Mouse (Mus musculus): Measurements from ENCODE around the gene Col4a3. TPM values are rescaled to one million over a fixed set of nuclear protein-coding genes. Genes with fewer than 3 reads are reported as not detected.

Col4a3 gene
- total RNA-seq, 2 experiments from 2014 or later = 0.77 to 1.2 TPM

DNA sequence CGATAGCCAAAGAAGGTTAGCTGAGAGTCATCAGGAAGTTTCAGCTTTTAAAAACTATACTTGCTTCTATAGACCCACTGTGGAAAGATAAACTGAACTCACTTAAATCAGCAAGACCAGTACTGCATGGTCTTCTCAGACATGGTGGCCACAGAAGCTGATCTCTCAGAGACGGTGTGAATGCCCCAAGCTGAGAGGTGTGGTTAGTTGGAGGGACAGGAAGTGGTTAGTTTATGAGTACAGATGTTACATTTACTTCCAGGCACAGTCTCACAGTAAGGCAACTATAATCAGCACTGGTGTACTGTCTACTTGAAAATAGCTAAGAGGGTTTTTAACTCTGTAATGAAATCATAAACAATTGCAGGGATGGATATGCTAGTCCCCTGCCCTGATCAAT is 75.5 kb downstream of the Col4a3 start:
- no peak for DNase-seq (ENCODE audit: low spot score in 2 of 2)

GRCm38 (mm10) chr1:82663522-82663921 is 76.8 kb downstream of the Col4a3 start:
- DNase-seq (ENCODE audit: low spot score in 2 of 2) = no peak

DNA sequence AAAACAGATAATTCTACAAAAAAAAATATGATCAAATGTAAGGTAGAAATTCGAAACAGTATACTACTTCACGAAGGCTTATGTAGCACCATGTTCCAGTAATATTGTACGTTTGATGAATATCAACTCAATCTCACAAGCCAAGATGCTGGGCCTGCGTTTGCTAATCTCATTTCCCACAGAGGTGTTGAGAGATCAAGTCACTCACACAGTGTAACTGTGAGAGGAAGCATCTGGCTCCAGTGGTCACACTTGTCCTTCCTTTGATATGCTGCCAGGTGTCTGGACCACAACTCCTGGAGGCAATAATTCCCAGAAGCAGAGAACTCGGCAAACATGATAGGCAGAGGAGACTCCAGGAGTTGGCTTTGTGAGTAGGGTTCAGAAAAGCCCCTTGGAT is 99.6 kb downstream of the Col4a3 start:
- no peak for DNase-seq (ENCODE audit: low spot score in 2 of 2)

DNA sequence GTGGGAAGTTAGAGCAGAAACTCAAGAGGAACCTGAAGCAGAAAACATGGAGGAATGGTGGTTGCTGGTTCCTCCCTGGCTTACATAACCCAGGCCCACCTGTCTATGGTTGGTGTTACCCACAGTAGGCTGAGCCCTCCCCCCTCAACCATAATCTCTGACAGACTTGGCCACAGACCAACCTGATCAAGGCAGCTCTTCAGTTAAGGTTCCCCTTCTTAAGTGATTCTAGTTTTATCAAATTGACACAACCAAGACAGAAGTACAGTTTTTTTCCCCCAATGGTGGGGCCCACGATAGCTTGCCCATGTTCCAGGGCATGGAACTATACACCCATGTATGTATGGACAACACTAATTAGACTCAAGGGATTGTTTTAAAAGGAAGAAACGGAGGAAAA is 100.1 kb downstream of the Col4a3 start:
- DNase-seq (ENCODE audit: low spot score in 2 of 2) = no peak

- no peak for DNase-seq (ENCODE audit: low spot score in 2 of 2)
These were observed 101.2 kb downstream of the Col4a3 start for GRCm38 (mm10) chr1:82687931-82688330.

GRCm38 (mm10) chr1:82695915-82696314 is 109.2 kb downstream of the Col4a3 start:
- DNase-seq (ENCODE audit: low spot score in 2 of 2) = no peak

GRCm38 (mm10) chr1:82717816-82718512 is 131.2 kb downstream of the Col4a3 start:
- no peak for DNase-seq (ENCODE audit: low spot score in 2 of 2)

DNA sequence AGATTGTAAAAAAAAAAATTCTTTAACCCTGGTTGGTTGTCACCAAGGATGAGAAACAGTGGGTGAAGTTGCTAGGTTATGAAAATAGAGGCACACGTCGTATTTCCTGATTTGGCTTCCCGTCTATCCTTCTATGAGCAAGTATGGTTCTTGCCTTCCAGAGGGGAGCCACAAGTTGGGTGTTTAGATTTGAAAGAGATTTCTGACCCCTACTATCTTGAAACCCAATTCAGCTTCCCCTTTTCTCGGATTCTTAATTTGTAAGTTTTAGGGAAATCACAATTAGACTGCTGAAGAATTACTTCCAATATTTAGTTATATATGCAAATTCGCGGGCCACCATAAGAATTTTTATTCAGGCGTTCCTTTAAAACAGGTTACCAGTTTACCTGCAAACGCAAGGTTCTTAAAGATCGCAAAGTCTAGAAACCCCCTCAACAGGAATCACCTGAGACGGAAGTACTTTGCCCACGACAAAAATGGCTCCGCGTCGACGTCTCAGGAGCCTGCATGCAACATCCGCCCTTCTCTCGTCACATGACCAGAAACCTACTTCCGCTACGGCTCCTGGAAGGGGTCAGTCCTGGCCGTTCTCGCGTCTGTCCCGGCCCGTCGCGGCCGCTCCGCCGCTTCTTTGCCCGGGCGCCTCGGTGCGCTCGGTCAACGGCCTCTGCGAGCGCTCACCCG is 137.8 kb downstream of the Col4a3 start, which contains the start of gene Mff:
TSS of gene Mff (plus strand) at position 552 of the 687 bp plus-strand sequence.
- DNase-seq (ENCODE audit: low spot score in 2 of 2) = peak; percentile 95 to 96

GRCm38 (mm10) chr1:82725026-82725874 is 138.5 kb downstream of the Col4a3 start:
- no peak for DNase-seq (ENCODE audit: low spot score in 2 of 2)

DNA sequence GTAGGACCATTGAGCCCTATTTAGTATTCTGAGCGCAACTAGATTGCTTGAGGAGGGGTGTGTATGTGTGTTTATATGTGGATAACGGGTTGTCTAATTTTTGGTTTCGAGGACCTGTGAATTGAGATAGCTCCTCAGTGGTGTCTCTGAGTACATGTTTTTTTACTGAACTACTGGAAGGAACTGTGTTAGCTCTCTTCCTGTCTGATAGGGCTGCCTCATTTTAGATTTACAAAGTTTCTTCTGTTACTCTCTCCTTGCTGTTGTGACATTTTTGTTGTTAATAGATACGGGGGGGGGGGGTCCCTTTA is 139.1 kb downstream of the Col4a3 start:
- DNase-seq (ENCODE audit: low spot score in 2 of 2) = no peak

DNA sequence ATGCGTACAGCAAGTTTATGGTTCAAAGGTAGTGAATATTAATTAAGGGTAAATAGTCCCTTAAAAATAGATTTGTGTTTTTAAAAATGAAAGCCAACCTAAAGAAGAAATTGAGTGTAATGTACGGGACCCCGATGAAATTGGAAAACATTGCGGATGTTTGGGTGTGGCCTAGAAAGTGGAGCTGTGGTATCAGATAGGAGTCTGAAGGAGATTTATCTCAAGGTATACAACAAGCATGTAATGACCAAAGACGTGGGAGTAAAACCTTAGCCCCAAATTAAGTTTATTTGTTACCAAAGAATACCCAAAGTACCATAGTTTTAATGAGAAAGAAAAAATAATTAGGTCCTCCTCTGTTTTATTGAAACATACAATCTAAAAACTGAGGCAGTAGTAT is 139.8 kb downstream of the Col4a3 start:
- no peak for DNase-seq (ENCODE audit: low spot score in 2 of 2)

DNA sequence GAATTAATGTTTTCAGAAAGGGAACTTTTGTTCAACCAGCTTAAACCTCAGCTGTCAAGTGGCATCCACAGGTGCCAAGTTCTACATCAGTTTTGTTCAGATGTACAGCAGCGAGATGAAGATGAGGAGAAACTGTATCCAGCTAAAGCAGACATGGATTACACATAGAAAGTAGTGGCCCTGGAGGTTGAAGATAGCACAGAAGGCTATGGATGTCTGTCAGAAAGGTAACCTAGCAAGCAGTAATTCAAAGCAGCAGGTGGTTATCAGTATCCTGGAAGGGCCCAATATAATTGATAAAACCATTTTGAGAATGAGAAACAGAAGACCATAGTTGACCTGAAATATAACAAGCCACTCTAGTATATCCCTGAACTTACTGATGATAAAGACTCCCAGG is 146.6 kb downstream of the Col4a3 start:
- no peak for DNase-seq (ENCODE audit: low spot score in 2 of 2)

- no peak for DNase-seq (ENCODE audit: low spot score in 2 of 2)
These were observed 151.3 kb downstream of the Col4a3 start for GRCm38 (mm10) chr1:82738066-82738465.

GRCm38 (mm10) chr1:82741539-82741938 is 154.8 kb downstream of the Col4a3 start:
- peak in 1 of 2 experiments; percentile 13 for DNase-seq (ENCODE audit: low spot score in 2 of 2)

DNA sequence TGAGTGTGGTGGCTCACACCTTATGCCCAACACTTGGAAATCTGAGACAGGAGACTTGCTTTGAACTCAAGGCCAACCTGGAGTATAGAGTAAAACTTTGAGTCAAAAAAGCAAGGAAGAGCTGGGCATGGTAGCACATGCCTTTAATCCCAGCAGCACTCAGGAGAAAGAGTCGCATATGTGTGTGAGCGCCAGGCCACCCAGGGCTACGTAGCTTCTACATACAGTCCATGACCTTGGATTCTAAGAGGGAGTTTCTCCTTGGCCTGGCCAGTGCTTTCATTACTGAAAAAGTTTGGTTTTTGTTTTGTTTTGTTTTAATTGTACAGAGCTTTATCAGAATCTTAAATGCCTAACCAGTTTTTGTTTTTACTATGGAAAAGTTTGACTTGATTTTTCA is 157.2 kb downstream of the Col4a3 start:
- no peak for DNase-seq (ENCODE audit: low spot score in 2 of 2)

DNA sequence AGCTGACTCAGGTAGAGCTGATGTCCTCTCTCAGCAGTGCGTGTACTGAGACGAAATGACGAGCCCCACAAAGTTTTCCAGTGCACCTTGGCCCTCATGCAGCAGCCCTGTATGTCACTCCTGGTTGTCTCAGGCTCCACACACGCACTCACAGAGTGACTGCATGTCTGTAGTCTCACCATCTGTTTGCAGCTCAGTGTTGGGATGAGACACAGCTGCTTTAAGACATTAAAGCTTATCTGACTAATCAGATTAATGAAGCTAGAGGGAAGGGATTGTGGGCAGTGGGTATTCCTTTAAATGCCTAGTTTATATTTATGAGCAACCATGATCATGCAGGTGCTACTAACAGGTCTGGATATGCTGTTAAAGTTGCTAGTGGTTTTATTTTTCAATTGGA is 159.7 kb downstream of the Col4a3 start:
- DNase-seq (ENCODE audit: low spot score in 2 of 2) = no peak

GRCm38 (mm10) chr1:82747714-82748452 is 161.2 kb downstream of the Col4a3 start:
- no peak for DNase-seq (ENCODE audit: low spot score in 2 of 2)

DNA sequence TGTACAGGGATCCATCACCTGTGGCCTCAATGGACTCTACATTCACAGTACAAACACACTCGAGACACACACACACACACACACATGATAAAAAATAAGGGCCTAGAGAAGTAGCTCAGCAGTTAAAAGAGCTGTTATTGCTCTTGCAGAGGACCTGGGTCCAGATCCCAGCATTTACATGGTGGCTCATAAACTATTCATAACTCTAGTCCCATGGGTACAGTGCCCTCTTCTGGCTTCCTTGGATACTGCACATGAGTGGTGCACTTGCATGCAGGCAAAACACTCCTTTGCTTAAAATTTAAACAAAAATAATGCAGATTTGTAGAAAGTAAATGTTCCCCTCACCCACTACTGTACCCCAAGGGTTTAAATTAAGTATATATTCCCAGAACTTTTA is 172.8 kb downstream of the Col4a3 start:
- DNase-seq (ENCODE audit: low spot score in 2 of 2) = no peak

GRCm38 (mm10) chr1:82761454-82762169 is 174.9 kb downstream of the Col4a3 start:
- no peak for DNase-seq (ENCODE audit: low spot score in 2 of 2)

DNA sequence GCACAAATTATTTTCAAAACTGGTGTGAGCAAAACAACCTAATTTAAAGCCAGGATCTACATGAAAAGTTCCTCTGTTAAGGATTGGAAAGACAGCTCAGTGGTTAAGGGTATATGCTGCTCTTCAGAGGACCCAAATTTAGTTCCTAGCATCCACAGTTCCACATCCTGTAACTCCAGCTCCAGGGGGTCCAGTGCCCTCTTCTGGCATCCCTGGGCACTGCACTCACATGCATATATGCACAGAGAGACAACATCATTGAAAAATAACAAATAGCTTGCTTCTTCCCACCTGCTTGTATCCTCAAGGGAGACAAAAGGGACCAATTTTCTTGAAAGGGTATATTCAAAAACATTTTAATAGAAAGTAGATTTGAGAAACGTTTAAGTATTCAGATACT is 175.6 kb downstream of the Col4a3 start:
- DNase-seq (ENCODE audit: low spot score in 2 of 2) = no peak

- no peak for DNase-seq (ENCODE audit: low spot score in 2 of 2)
These were observed 179.5 kb downstream of the Col4a3 start for GRCm38 (mm10) chr1:82766227-82766626.
